Mouse (Mus musculus) stomach, embryonic 14.5 days (tissue): ENCODE measurements at regions not wholly inside any gene's neighbourhood (a gene's known extent, or its start where the extent isn't known, plus 50 kb on each side); places are given as distances from the start of the nearest gene placed in this dataset.
A peak's percentile ranks its signal among the peaks of the same experiment; 100 is the strongest.
"Not testable (repeated sequence)": the region's sequence is repeated elsewhere in the genome, so short reads cannot be mapped to it uniquely, and the experiment has no call there.

Experiments used
- ATAC-seq: fragments of 200-750 bp; cut with Nextera tagmentation; 2 replicates; pipeline ENCODE4 v1.8.0; 2017; ENCODE audit warnings: low read depth, moderate TSS enrichment; ENCODE audit not compliant: insufficient number of reproducible peaks, insufficient read depth, low FRiP score
- H3K27ac ChIP-seq: fragments of 300-500 bp; sonication (generic); 2 replicates; pipeline ENCODE4 v1.5.1; 2014; ENCODE audit warnings: mild to moderate bottlenecking, low read length, moderate library complexity, mixed read lengths
- H3K27me3 ChIP-seq: fragments of 300-500 bp; sonication (generic); 2 replicates; pipeline ENCODE4 v1.6.1; 2014; ENCODE audit warnings: low read length, control low read depth, mixed read lengths; ENCODE audit not compliant: control insufficient read depth, insufficient read depth
- H3K36me3 ChIP-seq: fragments of 300-500 bp; sonication (generic); 2 replicates; pipeline ENCODE4 v1.6.1; 2014; ENCODE audit warnings: mild to moderate bottlenecking, control low read depth, low read length, moderate library complexity, mixed read lengths; ENCODE audit not compliant: control insufficient read depth, insufficient read depth
- H3K4me1 ChIP-seq: fragments of 300-500 bp; sonication (generic); 2 replicates; pipeline ENCODE4 v1.6.1; 2014; ENCODE audit warnings: low read length, control low read depth, mixed read lengths; ENCODE audit not compliant: control insufficient read depth, insufficient read depth
- H3K4me2 ChIP-seq: fragments of 300-500 bp; sonication (generic); replicated peaks from 2 replicates; pipeline ENCODE4 v1.6.1; 2014; ENCODE audit warnings: low read depth, low read length, control low read depth
- H3K4me3 ChIP-seq: fragments of 300-500 bp; sonication (generic); 2 replicates; pipeline ENCODE4 v1.5.1; 2014; ENCODE audit warnings: low read depth, low read length, control low read depth
- H3K9ac ChIP-seq: fragments of 300-500 bp; sonication (generic); replicated peaks from 2 replicates; pipeline ENCODE4 v1.6.1; 2014; ENCODE audit warnings: low read depth, mild to moderate bottlenecking, control low read depth, low read length, moderate library complexity, mixed read lengths
- H3K9me3 ChIP-seq: fragments of 300-500 bp; sonication (generic); 2 replicates; pipeline ENCODE4 v1.6.1; 2016; ENCODE audit warnings: low read depth, low read length, control low read depth; ENCODE audit not compliant: control insufficient read depth
- WGBS: fragments of 180-500 bp; shearing (Covaris S2); extraction: QIAGEN DNeasy Blood & Tissue Kit; methylation state at CpG from one replicate; pipeline ENCODE4 v1.1.7; 2014; 5-methylcytosine and 5-hydroxymethylcytosine counted together

DNA sequence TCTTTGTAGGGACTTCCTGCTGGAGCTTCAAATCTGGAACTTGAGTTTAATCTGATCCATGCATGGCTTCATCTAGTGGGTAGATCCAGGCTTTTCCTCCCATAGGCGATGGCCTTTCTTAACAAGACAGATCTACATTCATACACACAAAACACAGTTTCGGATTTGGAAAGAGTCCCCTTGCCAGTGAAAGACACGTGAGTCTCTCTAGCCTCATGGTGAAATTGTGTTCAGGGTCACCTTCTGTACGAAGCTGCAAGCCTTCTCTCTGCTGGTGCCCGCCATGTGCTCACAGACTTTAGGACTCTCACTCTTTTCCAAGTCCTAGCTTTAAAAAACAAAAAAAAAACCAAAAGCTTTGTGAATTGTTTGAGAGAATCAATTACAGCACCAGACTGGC is 51.4 kb upstream of the Dlx2 start:
- no peaks in the 10 kb centered on the region for H3K36me3 ChIP-seq
- H3K9ac ChIP-seq: no peak overlapping the region
- 80% methylated on average over 5 of the region's 5 CpGs for WGBS
- H3K4me2 ChIP-seq: no peak overlapping the region
- no peak overlapping the region for H3K4me3 ChIP-seq
- no peak for ATAC-seq
- H3K9me3 ChIP-seq: no peaks in the 10 kb centered on the region
- no peaks in the 10 kb centered on the region for H3K4me1 ChIP-seq
- no peaks in the 10 kb centered on the region for H3K27me3 ChIP-seq
- no peak overlapping the region for H3K27ac ChIP-seq

DNA sequence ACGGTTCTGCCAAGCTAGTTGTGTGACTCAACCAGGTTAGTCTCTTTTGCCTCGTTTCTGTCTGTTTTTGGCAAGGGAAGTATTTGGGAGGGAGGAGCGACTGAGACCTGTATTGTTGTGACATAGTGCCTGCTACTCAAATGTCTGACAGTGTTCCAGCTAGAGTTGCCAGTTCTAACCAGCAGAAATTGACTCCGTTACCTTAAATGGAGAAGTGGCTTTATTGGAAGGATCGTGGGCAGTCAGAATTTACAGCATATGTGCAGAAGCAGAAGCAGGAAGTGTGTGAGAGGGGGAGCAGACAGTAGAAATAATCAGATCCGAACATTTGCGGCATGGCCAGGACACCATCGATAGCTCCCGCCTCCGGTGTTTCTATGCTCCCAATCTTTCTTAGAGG is 51.8 kb upstream of the Dlx2 start:
- H3K4me2 ChIP-seq: peak overlapping the region; percentile 26; the same call in 1 of the 2 replicates
- no peak overlapping the region for H3K4me3 ChIP-seq
- no peaks in the 10 kb centered on the region for H3K4me1 ChIP-seq
- H3K36me3 ChIP-seq: no peaks in the 10 kb centered on the region
- H3K9me3 ChIP-seq: no peaks in the 10 kb centered on the region
- no peak overlapping the region for H3K9ac ChIP-seq
- no peak overlapping the region for H3K27ac ChIP-seq
- 57% methylated on average over 10 of the region's 10 CpGs for WGBS
- no peaks in the 10 kb centered on the region for H3K27me3 ChIP-seq
- ATAC-seq: no peak

DNA sequence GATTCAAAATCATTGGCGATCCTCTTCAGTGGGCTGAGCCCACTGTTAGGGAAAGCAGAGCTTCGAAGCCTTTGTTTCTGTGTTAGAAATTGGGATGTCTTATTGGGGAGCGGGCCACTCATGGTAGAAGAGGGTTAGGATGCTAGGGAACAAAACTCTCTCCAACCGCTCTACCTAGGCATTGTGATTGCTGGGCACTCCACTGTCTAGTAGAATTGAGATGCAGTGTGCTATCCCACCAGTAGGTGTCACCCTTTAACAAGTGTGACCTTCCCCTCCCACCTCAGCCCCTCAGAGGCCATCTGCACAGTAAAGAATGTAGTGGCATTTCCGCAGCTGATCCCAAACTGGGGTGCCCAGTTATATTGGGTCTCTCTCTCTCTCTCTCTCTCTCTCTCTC is 52.2 kb upstream of the Dlx2 start:
- Histone ChIP-seq H3K9ac (no peak overlapping the region), H3K36me3 (no peaks in the 10 kb centered on the region), H3K9me3 (no peaks in the 10 kb centered on the region), H3K4me3 (no peak overlapping the region), H3K27ac (no peak overlapping the region), H3K27me3 (no peaks in the 10 kb centered on the region), H3K4me1 (no peaks in the 10 kb centered on the region), H3K4me2 (peak overlapping the region; percentile 26; the same call in 1 of the 2 replicates)
- peak; percentile 87 for ATAC-seq
- 12% methylated on average over 5 of the region's 5 CpGs for WGBS

DNA sequence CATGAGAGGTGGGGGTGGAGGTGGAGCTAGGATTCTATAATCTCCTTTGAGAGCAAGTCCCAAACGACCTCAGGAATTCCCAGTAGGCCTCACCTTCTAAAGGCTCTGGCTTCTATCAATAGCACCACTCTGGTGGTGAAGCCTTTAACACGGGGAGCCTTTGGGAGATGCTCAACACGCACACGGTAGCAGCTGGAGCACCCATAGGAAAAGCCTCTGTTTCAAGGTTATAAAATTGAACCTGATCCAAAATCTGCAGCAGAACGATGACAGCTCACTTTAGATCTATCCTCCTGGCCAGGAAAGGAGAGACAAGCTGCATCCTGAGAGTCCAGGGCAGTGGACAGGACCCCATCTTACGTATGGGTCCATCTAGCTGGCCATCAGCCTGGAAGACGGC is 53.7 kb upstream of the Dlx2 start:
- Histone ChIP-seq H3K36me3 (no peaks in the 10 kb centered on the region), H3K4me1 (no peaks in the 10 kb centered on the region), H3K4me2 (no peak overlapping the region), H3K4me3 (no peak overlapping the region), H3K9me3 (no peaks in the 10 kb centered on the region), H3K27me3 (no peaks in the 10 kb centered on the region), H3K9ac (no peak overlapping the region), H3K27ac (no peak overlapping the region)
- WGBS: 67% methylated on average over 7 of the region's 7 CpGs
- no peak for ATAC-seq

DNA sequence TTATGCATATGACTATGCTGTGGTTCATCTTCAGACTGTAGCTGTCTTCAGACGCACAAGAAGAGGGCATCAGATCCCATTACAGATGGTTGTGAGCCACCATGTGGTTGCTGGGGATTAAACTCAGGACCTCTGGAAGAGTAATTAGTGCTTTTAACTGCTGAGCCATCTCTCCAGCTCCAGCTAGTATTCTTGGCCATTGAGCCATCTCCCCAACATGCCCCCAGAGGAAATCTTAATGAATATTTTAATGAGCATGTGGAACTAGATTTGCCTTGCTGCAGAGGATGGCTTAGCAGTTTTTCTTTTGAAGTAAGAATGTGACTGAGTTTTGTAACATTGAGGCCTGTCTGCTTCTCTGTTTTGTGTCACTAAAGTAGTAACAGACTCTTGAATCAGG is 54.4 kb upstream of the Dlx2 start:
- Histone ChIP-seq H3K9ac (no peak overlapping the region), H3K4me1 (no peaks in the 10 kb centered on the region), H3K27ac (no peak overlapping the region), H3K4me2 (no peak overlapping the region), H3K27me3 (no peaks in the 10 kb centered on the region), H3K9me3 (no peaks in the 10 kb centered on the region), H3K36me3 (no peaks in the 10 kb centered on the region), H3K4me3 (no peak overlapping the region)
- ATAC-seq: no peak
- WGBS: 79% methylated on average over 1 of the region's 1 CpGs

- H3K9me3 ChIP-seq, H3K9ac ChIP-seq: not testable (repeated sequence)
Observed at GRCm38 (mm10) chr2:71603796-71604195, 57.2 kb upstream of the Dlx2 start.

DNA sequence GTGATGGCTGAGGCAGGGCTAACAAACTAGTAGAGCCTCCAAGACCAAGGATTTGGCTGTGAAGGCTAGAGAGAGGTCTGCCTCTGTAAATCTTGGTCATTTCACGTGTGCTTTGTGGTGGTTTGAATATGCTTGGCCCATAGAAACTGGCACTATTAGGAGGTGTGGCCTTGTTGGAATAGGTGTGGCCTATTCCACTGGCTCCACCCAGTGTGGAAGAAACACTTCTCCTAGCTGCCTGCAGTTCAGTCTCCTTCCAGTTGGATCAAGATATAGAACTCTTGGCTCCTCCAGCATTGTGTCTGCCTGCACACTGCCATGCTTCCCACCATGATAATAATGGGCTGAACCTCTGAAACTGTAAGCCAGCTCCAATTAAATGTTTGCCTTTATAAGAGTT is 59.1 kb upstream of the Dlx2 start:
- Histone ChIP-seq H3K9me3 (no peaks in the 10 kb centered on the region), H3K4me1 (no peaks in the 10 kb centered on the region), H3K27ac (no peak overlapping the region), H3K27me3 (no peaks in the 10 kb centered on the region), H3K9ac (no peak overlapping the region), H3K4me3 (no peak overlapping the region), H3K4me2 (no peak overlapping the region), H3K36me3 (no peaks in the 10 kb centered on the region)
- no peak for ATAC-seq
- WGBS: 83% methylated on average over 1 of the region's 1 CpGs

More at GRCm38 (mm10) chr2:71603796-71604195, 57.2 kb upstream of the Dlx2 start:
- not testable (repeated sequence) for H3K27ac ChIP-seq, H3K4me2 ChIP-seq, H3K4me1 ChIP-seq, H3K4me3 ChIP-seq, ATAC-seq, H3K27me3 ChIP-seq, H3K36me3 ChIP-seq
- WGBS: 83% methylated on average over 8 of the region's 8 CpGs

DNA sequence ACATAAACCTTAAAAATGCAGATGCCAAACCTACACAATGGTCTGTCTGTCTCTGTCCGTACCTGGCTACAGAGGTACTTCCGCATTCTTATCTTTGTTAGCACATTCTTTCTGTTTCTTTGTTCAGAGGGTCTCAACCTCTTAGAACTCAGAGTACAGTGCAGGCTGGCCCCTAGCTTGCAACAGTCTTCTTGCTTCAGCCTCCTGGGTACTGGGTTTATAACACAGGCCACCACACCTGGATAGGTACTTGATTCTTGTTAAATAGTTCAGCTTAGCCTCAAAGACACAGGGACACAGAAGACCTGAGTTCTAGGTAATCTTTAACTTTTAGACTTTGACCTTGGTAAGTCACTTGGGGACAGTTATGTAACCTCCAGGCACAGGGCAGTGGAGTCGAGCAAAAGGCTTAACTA is 60.5 kb upstream of the Dlx2 start:
- WGBS: 55% methylated on average over 3 of the region's 3 CpGs
- no peaks in the 10 kb centered on the region for H3K4me1 ChIP-seq
- no peaks in the 10 kb centered on the region for H3K9me3 ChIP-seq
- H3K9ac ChIP-seq: no peak overlapping the region
- no peak overlapping the region for H3K4me3 ChIP-seq
- no peak overlapping the region for H3K27ac ChIP-seq
- H3K27me3 ChIP-seq: no peaks in the 10 kb centered on the region
- no peak for ATAC-seq
- no peaks in the 10 kb centered on the region for H3K36me3 ChIP-seq
- H3K4me2 ChIP-seq: no peak overlapping the region

- no peak overlapping the region for H3K27ac ChIP-seq
- H3K27me3 ChIP-seq: no peaks in the 10 kb centered on the region
- ATAC-seq: no peak
- H3K36me3 ChIP-seq: no peaks in the 10 kb centered on the region
- H3K9ac ChIP-seq: no peak overlapping the region
- WGBS: 50% methylated on average over 2 of the region's 2 CpGs
- H3K9me3 ChIP-seq: no peaks in the 10 kb centered on the region
- no peak overlapping the region for H3K4me2 ChIP-seq
- H3K4me1 ChIP-seq: no peaks in the 10 kb centered on the region
- H3K4me3 ChIP-seq: no peak overlapping the region
Observed at GRCm38 (mm10) chr2:71613216-71613615, 66.7 kb upstream of the Dlx2 start.
